Mouse (Mus musculus) embryonic facial prominence, embryonic 12.5 days (tissue): Measurements from ENCODE around the gene Pear1. TPM values are rescaled to one million over a fixed set of nuclear protein-coding genes. Genes with fewer than 3 reads are reported as not detected.

Experiments used
- ATAC-seq: fragments of 200-750 bp; cut with Nextera tagmentation; 2 replicates; pipeline ENCODE4 v1.8.0; 2017; ENCODE audit not compliant: insufficient number of reproducible peaks, insufficient read depth, low FRiP score, low TSS enrichment
- H3K27ac ChIP-seq: fragments of 300-500 bp; sonication (generic); 2 replicates; pipeline ENCODE4 v1.5.1; 2016; ENCODE audit warnings: mild to moderate bottlenecking
- H3K27me3 ChIP-seq: fragments of 300-500 bp; sonication (generic); 2 replicates; pipeline ENCODE4 v1.6.1; 2016; ENCODE audit warnings: mild to moderate bottlenecking, moderate library complexity
- H3K36me3 ChIP-seq: fragments of 300-500 bp; sonication (generic); 2 replicates; pipeline ENCODE4 v1.6.1; 2016; ENCODE audit warnings: mild to moderate bottlenecking
- H3K4me1 ChIP-seq: fragments of 300-500 bp; sonication (generic); 2 replicates; pipeline ENCODE4 v1.6.1; 2016
- H3K4me2 ChIP-seq: fragments of 300-500 bp; sonication (generic); replicated peaks from 2 replicates; pipeline ENCODE4 v1.6.1; 2016; ENCODE audit warnings: mild to moderate bottlenecking, moderate library complexity
- H3K4me3 ChIP-seq: fragments of 300-500 bp; sonication (generic); 2 replicates; pipeline ENCODE4 v1.5.1; 2016; ENCODE audit warnings: mild to moderate bottlenecking
- H3K9ac ChIP-seq: fragments of 300-500 bp; sonication (generic); 2 replicates; pipeline ENCODE4 v1.6.1; 2016; ENCODE audit warnings: mild to moderate bottlenecking, moderate library complexity
- H3K9me3 ChIP-seq: fragments of 300-500 bp; sonication (generic); 2 replicates; pipeline ENCODE4 v1.6.1; 2016; ENCODE audit warnings: mild to moderate bottlenecking, moderate library complexity
- WGBS: fragments of 180-500 bp; shearing (Covaris S2); methylation state at CpG from one replicate; pipeline ENCODE4 v1.1.7; 2016; 5-methylcytosine and 5-hydroxymethylcytosine counted together
- polyA plus RNA-seq: library from polyadenylated mRNA; unstranded; fragments of >200 nt; fragmentation: Nextera tagmentation; extraction: Ambion mirVana; gene quantifications from 2 replicates; pipeline ENCODE4 v1.2.1, GENCODE M21; 2016

Pear1 gene
- polyA plus RNA-seq, 1 experiment from 2014 or later: 15.1 TPM

DNA sequence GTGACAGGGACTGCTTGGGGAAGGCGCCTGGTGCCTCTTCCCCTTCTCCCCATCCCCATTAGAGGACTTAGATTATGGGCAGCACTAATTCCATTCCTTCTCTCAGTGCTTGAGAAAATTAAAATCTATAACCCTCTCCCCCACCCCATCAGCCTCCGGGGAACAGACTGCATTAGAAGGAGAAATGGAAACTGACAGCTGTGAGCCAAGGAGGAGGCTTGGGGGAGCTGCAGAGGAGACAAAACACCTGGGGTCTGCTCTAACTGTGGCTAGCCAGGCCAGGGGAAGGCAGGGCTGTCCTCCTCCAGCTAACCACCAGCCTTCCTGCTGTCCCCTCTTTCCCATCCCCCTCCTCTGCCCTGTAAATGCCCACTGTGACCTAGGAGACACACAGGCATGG, 45.0 kb downstream of the Pear1 start:
- ATAC-seq: no peak
- peaks cover 41% of the 10 kb centered on the region for H3K27me3 ChIP-seq

GRCm38 (mm10) chr3:87778283-87778682, 45.8 kb downstream of the Pear1 start:
- Histone ChIP-seq H3K4me2 (peak overlapping the region; percentile 26), H3K9ac (no peak overlapping the region), H3K27me3 (peaks cover 41% of the 10 kb centered on the region), H3K4me1 (peaks cover 26% of the 10 kb centered on the region), H3K27ac (no peak overlapping the region; the same call in 1 of the 2 replicates), H3K4me3 (no peak overlapping the region), H3K9me3 (no peaks in the 10 kb centered on the region), H3K36me3 (no peaks in the 10 kb centered on the region)
- 53% methylated on average over 23 of the region's 23 CpGs for WGBS
- no peak for ATAC-seq

More for the DNA sequence above, 45.0 kb downstream of the Pear1 start:
- WGBS: 43% methylated on average over 2 of the region's 2 CpGs
- Histone ChIP-seq H3K4me1 (peaks cover 26% of the 10 kb centered on the region), H3K36me3 (no peaks in the 10 kb centered on the region), H3K4me2 (peak overlapping the region; percentile 26; the same call in 1 of the 2 replicates), H3K4me3 (no peak overlapping the region), H3K9ac (no peak overlapping the region; the same call in 1 of the 2 replicates), H3K9me3 (no peaks in the 10 kb centered on the region), H3K27ac (peak overlapping the region; percentile 69; the same call in 1 of the 2 replicates)

DNA sequence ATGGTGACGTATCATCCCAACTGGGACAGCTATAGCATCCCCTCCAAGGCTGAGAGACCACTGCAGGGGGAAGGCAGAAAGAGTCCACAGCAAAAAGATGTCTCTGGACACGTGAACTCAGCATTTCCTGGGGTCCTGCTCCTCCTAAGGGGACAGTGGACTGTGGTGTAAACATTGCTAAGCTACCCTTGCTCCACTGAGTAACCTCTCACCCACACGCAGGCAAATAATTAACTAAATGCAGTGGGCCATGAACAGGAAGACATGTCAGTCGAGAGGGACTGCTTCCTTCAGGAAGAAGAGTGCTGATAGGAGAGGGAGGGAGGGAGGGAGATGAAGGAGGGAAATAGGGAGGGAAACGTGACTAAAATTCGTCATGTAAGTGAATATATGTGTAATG, 53.0 kb downstream of the Pear1 start:
- Histone ChIP-seq H3K4me3 (no peak overlapping the region), H3K4me2 (no peak overlapping the region), H3K4me1 (peaks cover 2% of the 10 kb centered on the region; the same call in 1 of the 2 replicates), H3K36me3 (no peaks in the 10 kb centered on the region), H3K9ac (no peak overlapping the region), H3K27ac (no peak overlapping the region), H3K27me3 (peaks cover 22% of the 10 kb centered on the region), H3K9me3 (no peaks in the 10 kb centered on the region)
- 41% methylated on average over 6 of the region's 6 CpGs for WGBS
- no peak for ATAC-seq

- H3K4me1 ChIP-seq: peaks cover 10% of the 10 kb centered on the region
- H3K9ac ChIP-seq: no peak overlapping the region
- peaks cover 18% of the 10 kb centered on the region for H3K27me3 ChIP-seq
- no peak for ATAC-seq
- no peak overlapping the region for H3K4me2 ChIP-seq
- no peak overlapping the region for H3K4me3 ChIP-seq
- under 1% methylated on average over 4 of the region's 4 CpGs for WGBS
- H3K9me3 ChIP-seq: no peaks in the 10 kb centered on the region
- no peak overlapping the region for H3K27ac ChIP-seq
- H3K36me3 ChIP-seq: no peaks in the 10 kb centered on the region
These were observed 53.8 kb downstream of the Pear1 start for GRCm38 (mm10) chr3:87770280-87770679.

GRCm38 (mm10) chr3:87769506-87769905, 54.6 kb downstream of the Pear1 start:
- no peak for ATAC-seq
- H3K27me3 ChIP-seq: peaks cover 18% of the 10 kb centered on the region

GRCm38 (mm10) chr3:87768844-87769243, 55.3 kb downstream of the Pear1 start:
- WGBS: 2% methylated on average over 30 of the region's 37 CpGs
- Histone ChIP-seq H3K9me3 (no peaks in the 10 kb centered on the region), H3K36me3 (no peaks in the 10 kb centered on the region), H3K27ac (peak overlapping the region; percentile 57), H3K27me3 (peaks cover 18% of the 10 kb centered on the region), H3K9ac (peak overlapping the region; percentile 30), H3K4me1 (peaks cover 24% of the 10 kb centered on the region), H3K4me3 (peak overlapping the region; percentile 46), H3K4me2 (peak overlapping the region; percentile 54)
- no peak for ATAC-seq

More at GRCm38 (mm10) chr3:87769506-87769905, 54.6 kb downstream of the Pear1 start:
- Histone ChIP-seq H3K4me3 (no peak overlapping the region), H3K9ac (no peak overlapping the region), H3K36me3 (no peaks in the 10 kb centered on the region), H3K4me1 (peaks cover 17% of the 10 kb centered on the region), H3K9me3 (no peaks in the 10 kb centered on the region), H3K4me2 (no peak overlapping the region; the same call in 1 of the 2 replicates), H3K27ac (no peak overlapping the region)
- 77% methylated on average over 8 of the region's 8 CpGs for WGBS

DNA sequence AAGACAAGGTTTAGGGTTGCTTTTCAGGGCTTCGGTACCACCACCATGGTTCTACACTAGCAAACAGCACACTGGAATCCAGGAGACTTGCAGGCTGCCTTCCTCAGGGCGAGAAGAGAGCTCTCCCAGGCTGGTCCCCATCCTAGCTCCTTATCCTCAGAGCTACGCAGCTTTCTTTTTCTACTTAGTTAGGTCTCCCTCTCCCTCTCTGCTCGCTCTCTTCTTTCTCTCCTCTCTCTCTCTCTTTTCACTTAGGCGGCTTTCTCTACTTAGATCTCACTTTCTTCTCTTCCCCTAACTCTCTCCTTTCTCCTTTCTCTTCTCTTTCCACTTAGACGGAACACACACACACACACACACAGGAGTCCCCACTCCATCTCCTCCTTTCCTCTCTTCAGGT, 55.7 kb downstream of the Pear1 start:
- no peak for ATAC-seq
- Histone ChIP-seq H3K36me3 (no peaks in the 10 kb centered on the region), H3K9me3 (no peaks in the 10 kb centered on the region), H3K9ac (peak overlapping the region; percentile 30; the same call in 1 of the 2 replicates), H3K4me3 (peak overlapping the region; percentile 46), H3K27ac (peak overlapping the region; percentile 57), H3K27me3 (peaks cover 18% of the 10 kb centered on the region), H3K4me2 (peak overlapping the region; percentile 54), H3K4me1 (peaks cover 28% of the 10 kb centered on the region)
- WGBS: 39% methylated on average over 6 of the region's 6 CpGs

GRCm38 (mm10) chr3:87767764-87768163, 56.3 kb downstream of the Pear1 start:
- WGBS: 48% methylated on average over 8 of the region's 8 CpGs
- no peak for ATAC-seq
- H3K4me1 ChIP-seq: peaks cover 35% of the 10 kb centered on the region
- peak overlapping the region; percentile 54 for H3K4me2 ChIP-seq
- peak overlapping the region; percentile 46 for H3K4me3 ChIP-seq
- H3K27ac ChIP-seq: peak overlapping the region; percentile 57
- H3K27me3 ChIP-seq: peaks cover 18% of the 10 kb centered on the region
- H3K36me3 ChIP-seq: no peaks in the 10 kb centered on the region
- H3K9ac ChIP-seq: no peak overlapping the region
- H3K9me3 ChIP-seq: no peaks in the 10 kb centered on the region

GRCm38 (mm10) chr3:87766284-87766667, 57.8 kb downstream of the Pear1 start:
- no peaks in the 10 kb centered on the region for H3K9me3 ChIP-seq
- 0 out of 2 replicates have a peak overlapping the region, but pooled peaks have one; percentile 90 for H3K27ac ChIP-seq
- 83% methylated on average over 3 of the region's 3 CpGs for WGBS
- ATAC-seq: no peak
- no peak overlapping the region for H3K4me2 ChIP-seq
- H3K36me3 ChIP-seq: no peaks in the 10 kb centered on the region
- H3K4me1 ChIP-seq: peaks cover 50% of the 10 kb centered on the region
- H3K9ac ChIP-seq: no peak overlapping the region
- H3K4me3 ChIP-seq: no peak overlapping the region
- H3K27me3 ChIP-seq: peaks cover 12% of the 10 kb centered on the region

- Histone ChIP-seq H3K9me3 (no peaks in the 10 kb centered on the region), H3K9ac (no peak overlapping the region), H3K4me2 (no peak overlapping the region), H3K4me1 (peaks cover 53% of the 10 kb centered on the region), H3K27me3 (peaks cover 10% of the 10 kb centered on the region), H3K4me3 (no peak overlapping the region), H3K36me3 (no peaks in the 10 kb centered on the region), H3K27ac (peak overlapping the region; percentile 90)
- ATAC-seq: no peak
- 71% methylated on average over 5 of the region's 5 CpGs for WGBS
These were observed 58.3 kb downstream of the Pear1 start for GRCm38 (mm10) chr3:87765631-87766283.

GRCm38 (mm10) chr3:87765091-87765490, 59.0 kb downstream of the Pear1 start:
- Histone ChIP-seq H3K4me3 (no peak overlapping the region), H3K9me3 (no peaks in the 10 kb centered on the region), H3K27ac (peak overlapping the region; percentile 90), H3K4me1 (peaks cover 53% of the 10 kb centered on the region), H3K36me3 (no peaks in the 10 kb centered on the region), H3K9ac (no peak overlapping the region), H3K27me3 (peaks cover 10% of the 10 kb centered on the region), H3K4me2 (peak overlapping the region; percentile 34)
- no peak for ATAC-seq
- WGBS: 21% methylated on average over 10 of the region's 10 CpGs

DNA sequence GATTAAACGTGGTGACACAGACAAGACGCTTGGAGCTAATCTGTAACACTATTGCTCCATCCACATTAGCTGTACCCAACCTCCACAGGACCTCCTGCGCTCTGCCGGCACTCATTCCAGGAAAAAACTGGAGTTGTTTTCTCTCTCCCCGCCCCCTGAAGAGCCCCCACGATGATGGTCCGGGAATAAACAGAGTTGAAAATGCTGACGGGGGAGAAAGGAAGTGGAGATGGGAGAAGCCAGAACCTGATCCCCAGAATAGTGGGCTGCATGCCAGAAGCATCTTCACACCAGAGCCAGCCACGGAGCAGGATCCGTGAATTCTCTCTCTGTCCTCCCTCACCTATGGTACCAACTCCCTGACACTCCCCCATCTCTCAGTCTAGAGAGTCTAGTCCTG, 59.6 kb downstream of the Pear1 start:
- H3K9ac ChIP-seq: no peak overlapping the region
- H3K36me3 ChIP-seq: no peaks in the 10 kb centered on the region
- H3K4me3 ChIP-seq: no peak overlapping the region
- peaks cover 53% of the 10 kb centered on the region for H3K4me1 ChIP-seq
- H3K27me3 ChIP-seq: peaks cover 10% of the 10 kb centered on the region
- 25% methylated on average over 10 of the region's 10 CpGs for WGBS
- H3K4me2 ChIP-seq: peak overlapping the region; percentile 34
- H3K9me3 ChIP-seq: no peaks in the 10 kb centered on the region
- no peak for ATAC-seq
- H3K27ac ChIP-seq: peak overlapping the region; percentile 90
